Mouse (Mus musculus) liver, embryonic 11.5 days (tissue): ENCODE measurements at regions not wholly inside any gene's neighbourhood (a gene's known extent, or its start where the extent isn't known, plus 50 kb on each side); places are given as distances from the start of the nearest gene placed in this dataset.

Source experiments
- ATAC-seq: fragments of 200-750 bp; cut with Nextera tagmentation; replicated peaks from 2 replicates; pipeline ENCODE4 v1.8.0; 2017; ENCODE audit warnings: moderate number of reproducible peaks, mild to moderate bottlenecking, moderate TSS enrichment, moderate library complexity; ENCODE audit not compliant: low FRiP score
- DNase-seq: peaks from one replicate; pipeline ENCODE4 v3.0.0-alpha.2; 2017; ENCODE audit warnings: low spot score
- H3K27ac ChIP-seq: fragments of 300-500 bp; sonication (generic); 2 replicates; pipeline ENCODE4 v1.5.1; 2014; ENCODE audit warnings: mild to moderate bottlenecking, low read depth, low read length, control low read depth
- H3K27me3 ChIP-seq: fragments of 300-500 bp; sonication (generic); replicated peaks from 2 replicates; pipeline ENCODE4 v1.6.1; 2014; ENCODE audit warnings: low read length, mixed read lengths; ENCODE audit not compliant: control insufficient read depth, insufficient read depth
- H3K36me3 ChIP-seq: fragments of 300-500 bp; sonication (generic); 2 replicates; pipeline ENCODE4 v1.6.1; 2014; ENCODE audit warnings: mild to moderate bottlenecking, low read length, moderate library complexity, mixed read lengths; ENCODE audit not compliant: control insufficient read depth, insufficient read depth
- H3K4me1 ChIP-seq: fragments of 300-500 bp; sonication (generic); replicated peaks from 2 replicates; pipeline ENCODE4 v1.6.1; 2014; ENCODE audit warnings: low read length, mixed read lengths; ENCODE audit not compliant: control insufficient read depth, insufficient read depth
- H3K4me2 ChIP-seq: fragments of 300-500 bp; sonication (generic); 2 replicates; pipeline ENCODE4 v1.6.1; 2014; ENCODE audit warnings: mild to moderate bottlenecking, control low read depth, moderate library complexity
- H3K4me3 ChIP-seq: fragments of 300-500 bp; sonication (generic); 2 replicates; pipeline ENCODE4 v1.5.1; 2014; ENCODE audit warnings: low read depth, low read length, control low read depth
- H3K9ac ChIP-seq: fragments of 300-500 bp; sonication (generic); 2 replicates; pipeline ENCODE4 v1.6.1; 2014; ENCODE audit warnings: low read depth, low read length, control low read depth
- H3K9me3 ChIP-seq: fragments of 300-500 bp; sonication (generic); 2 replicates; pipeline ENCODE4 v1.6.1; 2016; ENCODE audit warnings: low read length, inconsistent platforms, mixed read lengths; ENCODE audit not compliant: control insufficient read depth
- WGBS: fragments of 180-500 bp; shearing (Covaris S2); extraction: QIAGEN DNeasy Blood & Tissue Kit; methylation state at CpG from one replicate; pipeline ENCODE4 v1.1.7; 2014; 5-methylcytosine and 5-hydroxymethylcytosine counted together

DNA sequence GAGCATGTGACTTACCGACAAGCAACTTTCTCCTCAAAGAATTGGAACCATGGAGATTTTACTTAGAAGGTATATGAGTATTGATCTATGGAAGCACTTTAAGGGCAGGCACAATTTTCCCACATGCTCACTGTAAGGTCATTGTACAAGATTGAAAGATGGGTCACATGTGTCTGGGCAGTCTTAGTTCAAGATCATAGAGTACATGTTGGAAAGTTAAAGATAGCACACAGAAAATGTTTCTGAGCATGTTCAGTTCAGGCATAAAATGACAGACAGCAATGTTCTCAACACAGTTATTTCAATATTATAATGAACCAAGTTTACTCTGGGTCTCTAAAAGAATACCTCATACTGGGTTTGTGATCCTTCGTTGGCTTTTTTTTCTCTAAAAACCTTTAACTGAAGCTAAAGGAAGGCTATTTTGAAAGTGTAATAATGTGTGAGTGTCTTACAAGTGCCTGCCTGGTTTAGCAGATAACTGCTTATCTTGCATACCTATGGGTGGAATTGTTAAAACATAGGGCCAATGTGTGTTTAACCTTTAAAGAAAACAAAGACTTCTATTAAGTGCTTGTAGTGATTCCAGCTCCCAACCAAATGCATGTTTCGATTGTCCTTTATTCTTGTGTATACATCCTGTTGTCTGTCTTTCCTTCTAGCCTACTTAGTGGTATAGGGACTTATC lies 169.6 kb upstream of the Egfl6 start:
- ATAC-seq (peak; percentile 61; the same call in 1 of the 2 replicates), DNase-seq (no peak)
- Histone ChIP-seq H3K36me3 (no peaks in the 10 kb centered on the region), H3K27ac (no peak overlapping the region), H3K4me1 (no peaks in the 10 kb centered on the region), H3K9me3 (no peaks in the 10 kb centered on the region), H3K4me2 (no peak overlapping the region), H3K4me3 (no peak overlapping the region), H3K9ac (no peak overlapping the region), H3K27me3 (peaks cover 7% of the 10 kb centered on the region)
- WGBS: 61% methylated on average over 3 of the region's 3 CpGs

DNA sequence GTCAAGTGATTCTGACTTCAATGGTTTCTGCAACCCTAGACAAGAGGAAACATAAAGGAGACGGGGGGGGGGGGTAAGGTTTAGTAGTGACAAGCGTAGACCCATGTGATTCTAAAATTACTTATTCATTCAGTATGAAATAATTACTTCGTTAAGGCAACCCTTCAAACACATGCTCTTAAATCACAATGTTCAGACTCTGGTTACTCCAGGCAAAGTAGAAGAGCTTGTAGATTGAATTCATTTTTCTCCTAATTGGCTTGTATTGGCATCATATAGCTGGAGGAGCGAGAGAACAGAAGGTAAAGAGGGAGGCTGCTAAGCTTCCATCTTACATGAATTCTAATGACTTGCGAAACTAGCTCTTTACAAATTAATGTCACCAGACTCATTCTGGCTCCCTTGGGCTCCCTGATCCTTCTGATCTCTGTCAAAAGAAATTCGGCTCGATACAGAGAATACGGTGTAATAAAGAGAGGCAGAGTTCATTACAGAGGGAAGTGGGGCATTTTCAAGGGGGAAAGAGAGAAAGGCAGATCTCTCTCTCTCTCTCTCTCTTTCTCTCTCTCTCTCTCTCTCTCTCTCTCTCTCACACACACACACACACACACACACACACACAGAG lies 163.6 kb upstream of the Egfl6 start:
- Histone ChIP-seq H3K4me3 (no peak overlapping the region), H3K9me3 (no peaks in the 10 kb centered on the region), H3K9ac (no peak overlapping the region), H3K4me1 (no peaks in the 10 kb centered on the region), H3K27ac (no peak overlapping the region), H3K36me3 (no peaks in the 10 kb centered on the region), H3K27me3 (no peaks in the 10 kb centered on the region), H3K4me2 (no peak overlapping the region)
- DNase-seq (no peak), ATAC-seq (no peak)
- 88% methylated on average over 8 of the region's 8 CpGs for WGBS

DNA sequence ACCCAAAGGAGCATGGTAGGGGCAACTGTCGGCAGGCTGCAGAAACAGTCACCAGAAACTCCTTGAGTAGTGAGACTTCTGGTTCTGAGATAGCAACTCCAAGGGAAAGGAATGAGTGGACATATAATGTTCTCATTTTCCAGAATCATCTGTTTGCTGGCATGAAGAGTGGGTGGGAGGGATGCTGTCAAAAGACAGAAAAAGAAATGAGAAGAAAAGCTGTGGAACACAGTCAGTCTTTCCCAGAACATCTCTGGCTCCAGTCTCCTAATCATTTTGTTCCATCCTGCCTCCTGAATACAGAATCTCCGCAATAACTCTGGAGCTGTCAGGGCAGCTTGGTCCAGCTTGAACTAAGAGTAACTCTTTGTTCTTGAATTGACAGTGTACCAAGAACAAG lies 145.8 kb upstream of the Egfl6 start:
- Histone ChIP-seq H3K27ac (no peak overlapping the region), H3K4me1 (no peaks in the 10 kb centered on the region), H3K27me3 (no peaks in the 10 kb centered on the region; the same call in 1 of the 2 replicates), H3K9me3 (no peaks in the 10 kb centered on the region), H3K4me2 (no peak overlapping the region), H3K9ac (no peak overlapping the region), H3K36me3 (no peaks in the 10 kb centered on the region), H3K4me3 (no peak overlapping the region)
- WGBS: 80% methylated on average over 2 of the region's 2 CpGs
- ATAC-seq: no peak
- DNase-seq: no peak

DNA sequence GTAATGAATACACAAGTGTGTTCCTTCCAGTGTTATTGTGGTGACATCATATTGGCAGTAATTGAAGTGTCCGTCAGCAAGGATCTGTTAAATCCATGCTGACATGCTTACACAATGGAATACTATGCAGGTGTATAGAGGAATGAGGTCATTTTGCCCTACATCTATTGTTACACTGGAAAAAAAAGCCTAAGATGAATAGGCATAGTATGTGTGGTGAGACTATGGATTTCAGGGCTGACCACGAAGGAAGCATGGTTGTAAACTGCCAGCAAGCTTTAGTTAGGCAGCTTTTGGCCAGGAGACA lies 143.1 kb upstream of the Egfl6 start:
- Histone ChIP-seq H3K27ac (no peak overlapping the region), H3K9ac (no peak overlapping the region), H3K9me3 (no peaks in the 10 kb centered on the region), H3K27me3 (no peaks in the 10 kb centered on the region; the same call in 1 of the 2 replicates), H3K4me3 (no peak overlapping the region), H3K36me3 (no peaks in the 10 kb centered on the region), H3K4me2 (no peak overlapping the region), H3K4me1 (no peaks in the 10 kb centered on the region)
- WGBS: 77% methylated on average over 2 of the region's 2 CpGs
- no peak for ATAC-seq
- DNase-seq: no peak

DNA sequence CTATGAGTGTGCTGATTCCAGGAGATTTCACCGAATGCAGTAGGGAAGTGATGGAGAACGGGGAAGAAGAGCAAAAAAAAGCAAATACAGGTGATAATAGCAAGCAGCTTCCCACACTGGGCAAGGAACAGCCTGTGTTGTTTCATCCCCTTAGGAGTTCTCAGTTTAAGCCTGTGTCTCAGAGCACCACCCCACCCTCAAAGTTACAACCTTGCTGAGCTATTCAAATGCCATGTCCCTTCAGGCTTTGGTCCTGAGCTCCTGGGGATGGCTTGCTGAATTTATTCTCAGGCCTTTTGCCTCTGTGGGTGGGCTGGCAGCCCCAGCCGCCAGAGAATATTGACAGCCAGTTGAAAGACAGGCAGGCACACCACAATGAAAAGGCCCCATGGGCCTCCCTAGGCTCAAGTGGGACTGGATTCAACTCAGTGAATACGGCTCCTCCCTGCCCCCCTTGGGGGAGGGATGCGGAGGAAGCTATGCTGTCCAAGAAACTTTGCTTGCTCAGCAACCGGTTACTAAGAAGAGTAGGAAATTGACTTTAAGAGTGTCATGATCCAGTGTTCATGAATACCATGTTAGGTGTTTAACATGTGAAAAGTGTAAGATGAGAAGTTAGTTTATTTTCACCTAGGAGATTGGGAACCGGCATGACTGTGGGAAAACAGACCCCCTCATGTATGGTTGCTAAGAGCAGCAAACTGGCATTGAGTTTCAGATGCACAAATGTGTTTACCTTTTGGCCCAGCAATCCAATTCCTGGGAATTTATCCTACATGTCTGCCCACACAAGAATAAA lies 142.5 kb upstream of the Egfl6 start:
- Histone ChIP-seq H3K27me3 (no peaks in the 10 kb centered on the region; the same call in 1 of the 2 replicates), H3K27ac (no peak overlapping the region), H3K4me3 (no peak overlapping the region), H3K4me1 (no peaks in the 10 kb centered on the region), H3K4me2 (no peak overlapping the region), H3K9me3 (no peaks in the 10 kb centered on the region), H3K36me3 (no peaks in the 10 kb centered on the region), H3K9ac (no peak overlapping the region)
- no peak for ATAC-seq
- 59% methylated on average over 7 of the region's 7 CpGs for WGBS
- DNase-seq: no peak

DNA sequence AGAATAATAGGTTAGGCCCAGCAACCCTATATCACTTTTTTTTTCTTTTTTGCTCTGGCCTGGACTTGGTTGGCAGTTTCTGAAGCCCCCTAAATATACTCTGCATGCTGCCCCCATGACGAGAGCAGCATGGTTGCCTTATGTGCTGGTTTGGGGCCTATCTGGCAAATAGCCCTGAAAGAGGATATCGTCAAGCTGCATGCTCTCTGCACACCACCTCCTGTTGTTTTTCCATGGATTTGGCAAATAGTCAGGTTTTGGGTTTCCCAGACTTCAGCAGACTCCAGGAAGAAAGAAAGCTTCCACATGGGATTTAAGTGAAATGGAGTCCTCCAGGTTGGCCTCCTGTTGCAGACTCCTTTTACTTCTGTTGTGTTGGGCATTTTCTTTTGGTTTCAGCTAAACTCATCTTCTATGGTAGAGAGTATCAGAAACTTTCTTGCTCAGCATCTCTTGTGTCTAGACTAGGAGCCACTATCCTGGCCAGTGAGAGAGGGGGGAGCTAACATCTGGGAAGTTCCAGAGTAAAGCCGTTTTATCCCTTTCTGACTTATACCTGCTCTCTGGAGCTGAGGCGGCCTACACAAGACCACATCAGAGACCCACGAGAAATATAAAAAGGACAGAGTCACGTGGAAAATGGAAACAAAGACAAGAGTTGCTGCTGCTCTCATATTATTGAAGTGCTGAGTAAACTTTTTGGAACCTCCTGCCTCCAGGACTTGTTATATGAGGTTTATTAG lies 140.4 kb upstream of the Egfl6 start:
- Histone ChIP-seq H3K4me2 (no peak overlapping the region), H3K4me3 (no peak overlapping the region), H3K4me1 (no peaks in the 10 kb centered on the region), H3K27me3 (no peaks in the 10 kb centered on the region; the same call in 1 of the 2 replicates), H3K27ac (no peak overlapping the region), H3K9me3 (no peaks in the 10 kb centered on the region), H3K9ac (no peak overlapping the region), H3K36me3 (no peaks in the 10 kb centered on the region)
- DNase-seq (no peak), ATAC-seq (no peak)
- 88% methylated on average over 6 of the region's 6 CpGs for whole genome bisulfite sequencing

DNA sequence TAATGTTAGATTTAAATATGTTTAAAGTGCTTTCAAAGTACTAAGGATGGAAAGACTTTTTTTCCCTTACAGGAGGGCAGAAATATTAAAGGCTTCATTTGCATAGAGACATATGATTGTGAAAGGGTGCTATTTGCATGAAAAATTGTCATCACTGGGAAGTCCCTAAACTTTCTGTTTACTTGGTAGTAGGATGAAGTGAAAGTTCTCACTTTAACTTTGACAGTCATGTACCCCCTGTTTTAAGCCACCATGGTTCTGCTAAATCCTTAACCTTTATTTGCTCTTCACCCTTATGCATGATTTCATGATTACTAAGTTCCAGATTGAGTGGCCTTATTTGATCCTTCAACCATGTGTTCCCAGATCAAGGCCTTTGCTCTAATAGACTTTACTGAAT lies 132.6 kb upstream of the Egfl6 start:
- DNase-seq: no peak
- no peaks in the 10 kb centered on the region for H3K9me3 ChIP-seq
- no peaks in the 10 kb centered on the region for H3K4me1 ChIP-seq
- H3K27me3 ChIP-seq: no peaks in the 10 kb centered on the region; the same call in 1 of the 2 replicates
- no peaks in the 10 kb centered on the region for H3K36me3 ChIP-seq
- no peak overlapping the region for H3K9ac ChIP-seq
- no peak overlapping the region for H3K4me2 ChIP-seq
- no peak for ATAC-seq
- no peak overlapping the region for H3K27ac ChIP-seq
- H3K4me3 ChIP-seq: no peak overlapping the region

DNA sequence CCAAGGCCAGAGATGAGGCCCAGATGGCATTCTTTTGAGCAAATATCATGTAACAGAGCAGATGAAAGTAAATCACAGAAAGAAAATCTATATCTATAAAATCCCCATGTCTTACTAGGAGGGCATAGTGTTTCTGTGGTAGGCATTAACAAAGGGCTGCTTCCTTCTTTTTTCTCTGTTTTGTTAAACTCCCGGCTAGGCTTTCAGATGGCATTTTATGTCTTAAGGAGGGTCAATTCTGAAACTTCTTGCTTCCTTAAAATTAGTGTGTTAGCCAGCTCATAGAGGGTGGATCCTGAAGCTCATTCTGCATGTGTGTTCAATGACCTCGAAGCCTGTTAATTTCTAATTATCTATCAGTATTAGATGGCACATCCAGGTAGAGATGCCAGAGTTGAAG lies 123.8 kb upstream of the Egfl6 start:
- no peaks in the 10 kb centered on the region for H3K9me3 ChIP-seq
- H3K4me1 ChIP-seq: no peaks in the 10 kb centered on the region
- no peak overlapping the region for H3K27ac ChIP-seq
- no peak overlapping the region for H3K9ac ChIP-seq
- no peak overlapping the region for H3K4me3 ChIP-seq
- H3K36me3 ChIP-seq: no peaks in the 10 kb centered on the region
- 77% methylated on average over 2 of the region's 2 CpGs for WGBS
- H3K4me2 ChIP-seq: no peak overlapping the region
- DNase-seq: no peak
- no peaks in the 10 kb centered on the region; the same call in 1 of the 2 replicates for H3K27me3 ChIP-seq
- no peak for ATAC-seq
